Mouse (Mus musculus): Measurements from ENCODE around the gene Myrf. TPM values are rescaled to one million over a fixed set of nuclear protein-coding genes. Genes with fewer than 3 reads are reported as not detected.

Myrf gene
- polyA plus RNA-seq, 1 experiment from 2014 or later, result 16.2 TPM

GRCm38 (mm10) chr19:10204616-10205001 lies 35.9 kb downstream of the Myrf start:
- no peak for ATAC-seq (ENCODE audit: insufficient number of reproducible peaks, low FRiP score)
- no peaks in the 10 kb centered on the region for H3K27me3 ChIP-seq (replicated peaks)
- WGBS, result 1% methylated on average over 5 of the region's 5 CpGs
- H3K4me1 ChIP-seq (replicated peaks), result peaks cover 16% of the 10 kb centered on the region
- H3K9ac ChIP-seq, result peak overlapping the region; percentile 95
- peaks cover 58% of the 10 kb centered on the region for H3K36me3 ChIP-seq
- peak overlapping the region; percentile 81 for H3K4me2 ChIP-seq
- H3K9me3 ChIP-seq (replicated peaks), result no peaks in the 10 kb centered on the region
- H3K27ac ChIP-seq (ENCODE audit: poor library complexity, severe bottlenecking), result peak overlapping the region; percentile 86; the same call in 1 of the 2 replicates
- peak overlapping the region; percentile 88 for H3K4me3 ChIP-seq

- under 1% methylated on average over 40 of the region's 40 CpGs for WGBS
- peak within 1 kb of the TSS; percentile 88 for H3K4me3 ChIP-seq
- peak; percentile 91 for ATAC-seq (ENCODE audit: insufficient number of reproducible peaks, low FRiP score)
- H3K36me3 ChIP-seq, result peaks cover 58% of the 10 kb centered on the region
- H3K4me2 ChIP-seq, result peak within 1 kb of the TSS; percentile 81
- H3K4me1 ChIP-seq (replicated peaks), result peaks cover 16% of the 10 kb centered on the region
- peak within 1 kb of the TSS; percentile 95 for H3K9ac ChIP-seq
- H3K27me3 ChIP-seq (replicated peaks), result no peaks in the 10 kb centered on the region
- H3K9me3 ChIP-seq (replicated peaks), result no peaks in the 10 kb centered on the region
- peak within 1 kb of the TSS; percentile 86 for H3K27ac ChIP-seq (ENCODE audit: poor library complexity, severe bottlenecking)
Measured at GRCm38 (mm10) chr19:10203848-10204615, 36.5 kb downstream of the Myrf start, which contains the start of the genes Tmem258 and Fen1. Tmem258 (plus strand) TSS chr19:10204014. Fen1 (minus strand) TSS chr19:10204169.

GRCm38 (mm10) chr19:10203146-10203847 lies 37.3 kb downstream of the Myrf start:
- Histone ChIP-seq H3K4me3 (peak overlapping the region; percentile 88), H3K27ac (ENCODE audit: poor library complexity, severe bottlenecking) (peak overlapping the region; percentile 86), H3K36me3 (peaks cover 51% of the 10 kb centered on the region), H3K4me1 (replicated peaks) (peaks cover 16% of the 10 kb centered on the region), H3K4me2 (peak overlapping the region; percentile 81), H3K9me3 (replicated peaks) (no peaks in the 10 kb centered on the region), H3K27me3 (replicated peaks) (no peaks in the 10 kb centered on the region), H3K9ac (peak overlapping the region; percentile 95)
- WGBS, result 1% methylated on average over 23 of the region's 23 CpGs
- ATAC-seq (ENCODE audit: insufficient number of reproducible peaks, low FRiP score), result peak; percentile 37

- H3K9me3 ChIP-seq (replicated peaks), result no peaks in the 10 kb centered on the region
- H3K27ac ChIP-seq (ENCODE audit: poor library complexity, severe bottlenecking), result no peak overlapping the region
- ATAC-seq (ENCODE audit: insufficient number of reproducible peaks, low FRiP score), result 0 out of 2 replicates have a peak, but pooled peaks have one; percentile 30
- peaks cover 9% of the 10 kb centered on the region for H3K4me1 ChIP-seq (replicated peaks)
- no peak overlapping the region for H3K9ac ChIP-seq
- H3K36me3 ChIP-seq, result peaks cover 66% of the 10 kb centered on the region
- no peaks in the 10 kb centered on the region for H3K27me3 ChIP-seq (replicated peaks)
- WGBS, result 29% methylated on average over 3 of the region's 3 CpGs
- no peak overlapping the region for H3K4me2 ChIP-seq
- H3K4me3 ChIP-seq, result no peak overlapping the region
Measured at GRCm38 (mm10) chr19:10198723-10199122, 41.8 kb downstream of the Myrf start.

GRCm38 (mm10) chr19:10198286-10198685 lies 42.3 kb downstream of the Myrf start:
- no peaks in the 10 kb centered on the region for H3K9me3 ChIP-seq (replicated peaks)
- no peak overlapping the region for H3K4me2 ChIP-seq
- 75% methylated on average over 2 of the region's 2 CpGs for WGBS
- no peaks in the 10 kb centered on the region for H3K27me3 ChIP-seq (replicated peaks)
- H3K4me3 ChIP-seq, result no peak overlapping the region
- no peak overlapping the region for H3K9ac ChIP-seq
- H3K36me3 ChIP-seq, result peaks cover 70% of the 10 kb centered on the region
- H3K27ac ChIP-seq (ENCODE audit: poor library complexity, severe bottlenecking), result no peak overlapping the region
- no peak for ATAC-seq (ENCODE audit: insufficient number of reproducible peaks, low FRiP score)
- peaks cover 8% of the 10 kb centered on the region for H3K4me1 ChIP-seq (replicated peaks)

GRCm38 (mm10) chr19:10197130-10197529 lies 43.4 kb downstream of the Myrf start:
- Histone ChIP-seq H3K36me3 (peaks cover 82% of the 10 kb centered on the region), H3K9ac (no peak overlapping the region), H3K27me3 (replicated peaks) (no peaks in the 10 kb centered on the region), H3K4me2 (no peak overlapping the region), H3K27ac (ENCODE audit: poor library complexity, severe bottlenecking) (no peak overlapping the region), H3K9me3 (replicated peaks) (no peaks in the 10 kb centered on the region), H3K4me3 (no peak overlapping the region), H3K4me1 (replicated peaks) (no peaks in the 10 kb centered on the region)
- no peak for ATAC-seq (ENCODE audit: insufficient number of reproducible peaks, low FRiP score)
- WGBS, result 90% methylated on average over 4 of the region's 4 CpGs

GRCm38 (mm10) chr19:10195252-10195651 lies 45.3 kb downstream of the Myrf start:
- Histone ChIP-seq H3K27me3 (replicated peaks) (no peaks in the 10 kb centered on the region), H3K9ac (no peak overlapping the region), H3K36me3 (peaks cover 86% of the 10 kb centered on the region), H3K4me2 (no peak overlapping the region), H3K4me1 (replicated peaks) (0 out of 2 replicates have a peak, but pooled peaks cover 6% of the 10 kb centered on the region), H3K4me3 (no peak overlapping the region), H3K27ac (ENCODE audit: poor library complexity, severe bottlenecking) (no peak overlapping the region), H3K9me3 (replicated peaks) (no peaks in the 10 kb centered on the region)
- ATAC-seq (ENCODE audit: insufficient number of reproducible peaks, low FRiP score), result no peak
- 77% methylated on average over 5 of the region's 5 CpGs for WGBS

- Histone ChIP-seq H3K4me1 (replicated peaks) (0 out of 2 replicates have a peak, but pooled peaks cover 6% of the 10 kb centered on the region), H3K9ac (no peak overlapping the region), H3K27me3 (replicated peaks) (no peaks in the 10 kb centered on the region), H3K36me3 (peaks cover 86% of the 10 kb centered on the region), H3K27ac (ENCODE audit: poor library complexity, severe bottlenecking) (no peak overlapping the region), H3K4me3 (no peak overlapping the region), H3K9me3 (replicated peaks) (no peaks in the 10 kb centered on the region), H3K4me2 (no peak overlapping the region)
- ATAC-seq (ENCODE audit: insufficient number of reproducible peaks, low FRiP score), result no peak
- 82% methylated on average over 11 of the region's 11 CpGs for WGBS
Measured at GRCm38 (mm10) chr19:10194337-10194736, 46.2 kb downstream of the Myrf start.

GRCm38 (mm10) chr19:10191326-10191725 lies 49.2 kb downstream of the Myrf start:
- no peaks in the 10 kb centered on the region for H3K27me3 ChIP-seq (replicated peaks)
- H3K27ac ChIP-seq (ENCODE audit: poor library complexity, severe bottlenecking), result no peak overlapping the region
- ATAC-seq (ENCODE audit: insufficient number of reproducible peaks, low FRiP score), result no peak
- H3K4me1 ChIP-seq (replicated peaks), result 0 out of 2 replicates have a peak, but pooled peaks cover 6% of the 10 kb centered on the region
- WGBS, result 51% methylated on average over 7 of the region's 7 CpGs
- no peak overlapping the region for H3K4me3 ChIP-seq
- peaks cover 98% of the 10 kb centered on the region for H3K36me3 ChIP-seq
- H3K4me2 ChIP-seq, result no peak overlapping the region
- no peak overlapping the region for H3K9ac ChIP-seq
- no peaks in the 10 kb centered on the region for H3K9me3 ChIP-seq (replicated peaks)

- Histone ChIP-seq H3K9ac (no peak overlapping the region), H3K4me2 (no peak overlapping the region), H3K9me3 (replicated peaks) (no peaks in the 10 kb centered on the region), H3K27me3 (replicated peaks) (no peaks in the 10 kb centered on the region), H3K27ac (ENCODE audit: poor library complexity, severe bottlenecking) (no peak overlapping the region), H3K4me3 (no peak overlapping the region), H3K4me1 (replicated peaks) (0 out of 2 replicates have a peak, but pooled peaks cover 6% of the 10 kb centered on the region), H3K36me3 (peaks cover 98% of the 10 kb centered on the region)
- WGBS, result 42% methylated on average over 2 of the region's 2 CpGs
- ATAC-seq (ENCODE audit: insufficient number of reproducible peaks, low FRiP score), result 0 out of 2 replicates have a peak, but pooled peaks have one; percentile 6
Measured at GRCm38 (mm10) chr19:10190796-10191195, 49.8 kb downstream of the Myrf start.

GRCm38 (mm10) chr19:10189940-10190339 lies 50.6 kb downstream of the Myrf start:
- 0 out of 2 replicates have a peak, but pooled peaks cover 6% of the 10 kb centered on the region for H3K4me1 ChIP-seq (replicated peaks)
- no peak overlapping the region for H3K9ac ChIP-seq
- 90% methylated on average over 8 of the region's 8 CpGs for WGBS
- no peak overlapping the region for H3K4me3 ChIP-seq
- H3K9me3 ChIP-seq (replicated peaks), result no peaks in the 10 kb centered on the region
- peaks cover 98% of the 10 kb centered on the region for H3K36me3 ChIP-seq
- H3K27ac ChIP-seq (ENCODE audit: poor library complexity, severe bottlenecking), result no peak overlapping the region
- no peaks in the 10 kb centered on the region for H3K27me3 ChIP-seq (replicated peaks)
- no peak for ATAC-seq (ENCODE audit: insufficient number of reproducible peaks, low FRiP score)
- H3K4me2 ChIP-seq, result no peak overlapping the region
